Mouse (Mus musculus) embryo, embryonic 10.5 days (tissue): ENCODE measurements around the gene Fgf9.

Experiments used
- DNase-seq: peaks from one replicate; pipeline ENCODE4 v3.0.0-alpha.2; 2015; ENCODE audit warnings: low spot score

Fgf9 gene

DNA sequence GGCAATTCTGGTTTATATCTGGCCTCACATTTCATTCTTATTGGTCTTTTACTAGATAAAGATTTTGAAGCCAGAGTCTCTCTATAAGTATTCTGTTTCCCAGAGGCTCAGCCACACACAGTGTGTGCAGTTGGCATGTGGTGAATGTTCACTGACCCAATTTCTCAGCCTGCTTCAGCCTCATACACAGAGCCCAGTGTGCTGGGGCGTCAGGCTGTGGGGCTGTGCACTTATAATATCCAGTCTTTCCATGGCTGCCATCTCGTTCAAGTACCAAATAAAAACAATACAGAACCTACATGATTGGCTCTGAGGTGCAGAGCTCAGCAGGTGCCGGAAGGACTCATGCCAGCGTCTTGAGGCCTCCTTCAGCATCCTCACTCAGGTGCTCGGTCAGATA is 19.1 kb downstream of the Fgf9 start:
- no peak for DNase-seq

DNA sequence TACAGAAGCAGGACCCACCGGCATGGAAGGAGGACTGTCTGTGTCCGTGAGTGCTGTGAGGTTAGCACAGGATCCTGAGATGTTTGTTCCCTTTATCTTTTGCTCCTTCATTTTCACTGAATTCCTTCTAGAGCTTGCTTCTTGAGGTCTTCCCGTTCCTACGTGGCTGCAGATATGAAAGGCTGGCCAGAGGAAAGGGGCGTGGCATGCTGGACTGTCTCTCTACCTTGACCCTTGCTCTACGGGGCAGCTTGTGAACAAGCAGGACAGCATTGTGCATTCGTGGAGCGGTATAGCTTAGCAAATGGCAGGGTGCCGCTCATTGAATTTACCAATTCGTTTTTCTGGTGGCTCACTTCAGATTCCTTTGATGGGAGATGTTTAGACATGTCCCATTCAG is 21.0 kb downstream of the Fgf9 start:
- DNase-seq = no peak

DNA sequence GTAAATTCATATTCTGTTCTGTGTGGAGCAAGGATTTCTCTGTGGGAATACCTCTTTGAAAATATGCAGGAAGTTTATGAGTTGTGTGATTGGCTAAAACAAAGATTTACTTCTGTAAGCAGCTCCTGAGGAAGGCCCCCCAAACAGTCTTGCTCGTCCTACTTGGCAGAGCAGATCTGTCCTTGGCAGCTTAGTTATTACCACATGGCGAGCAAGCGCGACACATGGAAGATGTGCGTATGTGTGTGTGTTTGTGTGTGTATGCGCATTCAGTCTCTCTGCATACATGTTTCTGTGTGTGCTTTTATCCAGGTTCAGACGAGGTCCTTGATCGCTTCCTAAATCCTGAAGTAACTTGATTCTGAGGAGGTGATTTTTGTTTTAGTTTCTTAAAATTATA is 29.3 kb downstream of the Fgf9 start:
- no peak for DNase-seq

DNA sequence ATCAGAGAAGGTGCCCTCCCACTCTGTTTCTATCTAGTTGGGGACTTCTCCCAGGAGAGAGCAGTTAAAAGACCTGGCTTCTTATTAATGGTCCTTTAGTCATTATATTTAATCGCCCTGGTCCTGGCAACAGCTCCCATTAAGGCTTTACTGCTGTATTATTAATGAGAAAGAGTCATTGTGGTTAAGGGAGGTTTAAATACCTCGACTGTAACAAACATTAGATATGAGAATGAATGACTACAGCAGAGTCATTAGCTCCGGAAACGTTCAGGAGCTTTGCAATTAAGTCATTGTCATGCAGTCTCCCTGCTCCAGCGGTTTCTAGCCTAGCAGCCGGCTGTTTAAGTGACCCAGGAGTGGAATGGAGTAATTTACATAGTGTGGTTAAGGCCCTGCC is 31.0 kb downstream of the Fgf9 start:
- no peak for DNase-seq

DNA sequence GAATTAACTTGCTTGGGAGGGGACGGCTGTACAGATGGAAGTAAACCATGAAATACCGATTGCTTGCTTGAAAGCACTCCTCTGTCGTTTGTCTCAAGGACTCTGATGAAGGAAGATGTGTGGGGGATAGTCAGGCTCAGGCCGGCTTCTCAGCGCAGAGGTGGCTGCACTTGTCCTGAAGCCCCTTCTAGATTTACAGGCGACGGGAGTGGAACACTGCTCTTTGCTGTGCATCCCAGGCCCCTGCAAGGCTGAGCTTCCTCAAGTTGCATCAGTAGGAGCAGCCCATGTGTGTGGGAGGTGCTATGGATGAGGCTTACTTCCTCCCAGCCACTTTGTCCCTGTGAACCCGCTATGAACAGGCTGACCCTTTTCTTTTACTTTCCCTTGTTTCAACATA is 33.9 kb downstream of the Fgf9 start:
- no peak for DNase-seq

DNA sequence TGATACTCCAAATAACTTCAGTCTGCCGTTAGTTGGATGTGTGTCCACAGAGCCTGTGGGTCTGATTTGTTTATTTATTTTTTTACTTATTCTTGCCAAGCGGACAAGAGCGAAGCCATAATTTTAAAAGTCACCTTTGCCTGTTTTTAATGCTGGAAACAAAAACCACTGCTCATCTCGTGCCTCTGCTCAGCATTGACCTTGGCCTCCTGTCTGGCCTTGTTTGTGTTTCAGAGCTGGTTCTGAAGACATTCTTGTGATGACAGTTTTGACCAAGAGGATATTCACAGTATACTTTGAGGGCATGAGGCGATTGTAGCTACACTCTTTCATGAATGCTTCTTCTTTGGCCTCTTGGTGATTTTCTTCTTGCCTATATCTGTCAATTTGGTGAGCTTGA is 35.2 kb downstream of the Fgf9 start:
- DNase-seq = no peak

DNA sequence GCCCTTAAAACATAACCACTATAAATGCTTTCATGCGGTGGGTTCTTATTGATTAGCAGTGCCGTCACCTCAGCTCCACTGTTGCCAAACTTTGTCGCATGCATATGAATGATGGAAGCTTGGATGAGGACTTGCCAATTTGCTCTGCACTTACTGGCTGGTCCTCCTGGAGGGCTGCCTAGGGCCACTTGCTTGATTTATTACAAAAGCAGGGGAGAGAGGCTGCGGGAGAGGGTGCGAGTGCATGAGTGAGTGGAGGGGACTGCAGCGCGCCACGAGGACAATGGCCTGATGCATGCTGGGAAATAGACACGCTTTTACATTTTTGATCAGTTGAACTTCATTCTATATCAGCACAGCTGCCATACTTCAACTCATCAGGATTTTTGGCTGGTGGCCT is 39.3 kb downstream of the Fgf9 start:
- DNase-seq = no peak

DNA sequence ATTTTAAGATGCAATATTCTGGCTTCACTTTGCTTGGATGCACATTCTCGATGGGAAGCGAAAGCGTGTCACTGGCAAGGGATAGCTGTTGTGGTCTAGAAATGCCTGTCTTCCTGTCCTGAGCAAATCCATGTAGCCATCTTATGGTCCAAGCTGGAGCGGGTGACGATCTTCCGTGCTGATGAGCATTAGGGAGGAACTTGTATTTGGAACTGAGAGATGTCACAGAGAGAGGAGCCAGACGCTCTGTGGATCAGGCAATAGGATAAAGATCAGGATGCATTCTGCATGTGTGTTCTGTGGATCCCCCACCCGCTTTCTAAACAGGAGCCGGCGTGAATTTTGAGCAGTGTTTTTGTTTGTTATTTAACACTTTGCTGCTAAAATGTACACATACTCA is 41.2 kb downstream of the Fgf9 start:
- DNase-seq = no peak

DNA sequence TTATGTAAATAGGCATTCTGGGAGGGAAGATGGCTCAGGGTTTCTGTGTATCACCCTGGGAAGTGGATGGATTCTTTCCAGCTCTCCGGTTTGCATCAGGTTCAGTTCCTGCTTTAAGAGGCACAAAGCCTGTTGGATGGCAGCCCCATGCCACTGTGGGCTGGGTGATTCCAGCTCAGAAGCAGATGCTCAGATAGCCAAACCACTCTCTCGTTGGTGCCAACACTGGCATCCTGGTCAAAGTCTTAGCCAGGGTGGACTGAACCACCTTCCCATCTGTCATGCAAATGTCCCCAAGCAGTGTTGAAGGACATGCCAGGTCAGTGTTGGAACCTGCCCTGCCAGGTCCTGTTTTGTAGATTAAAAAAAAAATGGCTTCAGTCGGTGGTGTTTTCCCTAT is 42.0 kb downstream of the Fgf9 start:
- DNase-seq = no peak

DNA sequence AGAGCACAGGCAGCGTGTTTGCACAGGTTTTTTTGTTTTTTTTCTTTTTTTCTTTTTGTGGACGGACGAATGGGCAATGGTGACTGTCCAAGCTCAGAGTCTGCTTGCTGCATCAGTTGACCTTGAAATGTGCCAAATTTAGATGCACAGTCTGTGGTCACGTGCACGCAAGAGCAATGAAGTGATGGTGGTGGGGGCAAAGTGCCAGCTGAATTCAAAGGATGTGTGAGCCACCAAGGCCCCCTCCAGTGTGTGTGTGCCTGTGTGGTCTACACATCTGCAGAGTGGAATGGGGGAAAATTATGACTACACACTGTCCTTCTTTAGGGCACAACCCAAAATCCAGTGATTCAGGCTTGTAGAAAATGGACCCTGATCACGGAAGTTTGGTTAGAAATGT is 42.8 kb downstream of the Fgf9 start:
- DNase-seq = no peak

DNA sequence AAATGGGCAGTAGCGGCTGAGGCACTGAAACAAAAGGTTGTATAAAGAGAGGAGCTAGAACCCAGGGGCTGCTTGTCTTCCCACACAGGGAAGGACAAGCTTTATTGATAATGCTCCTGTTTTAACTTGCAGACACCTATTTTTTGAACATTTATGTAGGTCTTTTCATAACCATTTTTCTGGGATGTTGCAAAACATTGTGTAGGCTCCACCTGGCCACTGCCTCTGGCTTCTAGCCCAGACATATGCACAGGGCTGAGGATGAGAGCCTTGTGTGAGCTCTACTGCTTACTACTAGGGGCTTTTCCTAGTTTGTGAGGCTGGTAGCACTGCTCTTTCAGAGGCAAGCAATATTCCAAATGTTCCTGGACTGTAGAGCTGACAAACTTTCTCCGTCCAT is 43.8 kb downstream of the Fgf9 start:
- no peak for DNase-seq

DNA sequence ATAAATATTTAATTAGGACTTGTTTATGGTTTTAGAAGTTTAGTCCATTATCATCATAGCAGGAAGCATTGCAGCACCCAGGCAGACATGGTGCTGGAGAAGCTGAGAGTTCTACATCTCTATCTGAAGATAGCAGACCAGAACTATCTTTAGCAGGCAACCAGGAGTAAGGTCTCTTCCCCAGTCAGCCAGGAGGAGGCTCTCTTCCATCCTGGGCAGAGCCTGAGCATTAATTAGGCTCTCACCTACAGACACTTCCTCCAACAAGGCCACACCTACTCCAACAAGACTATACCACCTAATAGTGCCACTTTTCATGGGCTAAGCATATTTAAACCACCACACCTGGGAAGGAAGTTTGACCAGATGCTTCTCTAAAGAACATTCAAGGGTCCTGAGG is 54.3 kb downstream of the Fgf9 start:
- DNase-seq = no peak

DNA sequence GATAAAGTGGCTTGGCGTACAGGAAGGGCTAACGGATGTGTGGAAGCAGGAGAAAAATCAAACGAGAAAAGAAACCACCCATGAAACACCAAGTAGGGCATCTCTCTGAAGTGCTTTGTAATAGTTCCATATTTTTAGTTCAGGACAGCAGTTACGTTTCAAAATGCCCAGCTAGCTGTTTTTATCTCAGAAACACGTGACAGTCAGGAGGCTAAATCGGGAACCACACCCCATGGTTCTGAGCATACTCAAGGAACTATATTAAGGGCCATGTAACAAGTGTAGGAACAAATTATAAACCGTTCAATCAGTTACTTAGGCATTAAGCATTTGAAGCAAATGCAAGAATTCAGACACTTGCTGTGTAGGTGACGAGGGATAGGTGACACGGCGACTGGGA is 56.2 kb downstream of the Fgf9 start:
- DNase-seq = no peak

DNA sequence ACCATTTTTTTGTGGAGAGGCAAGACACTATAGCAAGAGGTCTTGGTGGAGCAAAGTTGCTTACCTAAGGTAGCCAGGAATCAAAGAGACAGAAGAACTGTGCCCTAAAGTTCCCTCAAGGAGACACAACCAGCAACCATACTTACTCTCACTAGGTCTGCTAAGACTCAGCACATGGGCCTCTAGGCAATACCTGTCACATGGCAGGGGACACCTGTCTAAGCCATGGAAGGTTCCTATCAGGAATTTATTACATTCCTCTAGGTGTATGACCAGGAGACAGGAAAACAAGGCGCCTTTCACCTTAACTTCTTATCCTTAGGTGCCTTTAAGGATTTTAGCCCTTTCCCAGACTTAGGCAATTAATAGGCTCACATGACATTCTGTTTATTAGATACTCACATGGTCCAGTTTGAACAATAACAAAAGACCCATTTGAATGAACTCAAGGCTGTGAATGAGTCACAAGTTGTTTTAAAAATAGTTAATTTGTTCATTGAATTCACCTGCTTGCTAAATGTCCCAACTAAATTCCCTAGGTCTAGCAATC is 69.2 kb downstream of the Fgf9 start:
- DNase-seq = no peak

DNA sequence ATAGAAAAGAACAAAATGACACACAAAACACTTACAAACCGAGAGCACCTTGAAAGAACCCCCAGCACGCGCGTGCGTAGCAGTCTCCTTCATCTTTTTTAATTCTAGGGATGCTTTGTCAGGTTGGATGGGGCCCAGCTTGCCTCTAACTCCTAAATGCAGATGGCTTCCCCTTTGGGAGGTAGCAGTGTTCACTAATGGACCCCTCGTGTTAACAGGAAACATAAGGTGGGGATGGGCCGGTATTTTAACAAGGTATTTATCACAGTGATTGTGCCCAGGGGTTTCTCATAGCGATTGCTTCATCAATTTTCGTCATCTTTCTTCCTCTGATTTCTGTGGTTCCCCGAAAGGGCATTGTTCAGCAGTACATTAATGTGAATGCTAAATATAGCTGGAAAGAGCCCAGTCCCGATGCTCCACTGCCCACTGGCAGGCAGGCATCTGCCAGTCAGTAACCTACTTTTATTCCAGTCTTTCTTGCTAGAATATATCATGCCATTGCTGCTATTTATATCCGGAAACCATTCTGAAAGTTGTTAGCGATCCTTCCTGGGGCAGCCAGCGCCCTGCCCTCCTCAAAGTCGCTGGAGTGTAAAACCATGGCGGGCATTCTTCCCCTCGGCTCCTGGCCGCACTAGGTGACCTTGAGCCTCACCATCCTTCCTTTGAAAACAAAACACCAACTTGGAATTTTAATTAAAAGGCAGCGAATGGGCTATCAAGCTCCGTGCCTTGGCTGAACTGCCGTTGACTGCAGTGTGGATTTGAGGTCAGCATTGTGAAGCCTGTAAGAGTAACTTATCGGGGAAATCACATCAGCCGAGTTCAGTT is 79.5 kb downstream of the Fgf9 start:
- DNase-seq = peak; percentile 4

DNA sequence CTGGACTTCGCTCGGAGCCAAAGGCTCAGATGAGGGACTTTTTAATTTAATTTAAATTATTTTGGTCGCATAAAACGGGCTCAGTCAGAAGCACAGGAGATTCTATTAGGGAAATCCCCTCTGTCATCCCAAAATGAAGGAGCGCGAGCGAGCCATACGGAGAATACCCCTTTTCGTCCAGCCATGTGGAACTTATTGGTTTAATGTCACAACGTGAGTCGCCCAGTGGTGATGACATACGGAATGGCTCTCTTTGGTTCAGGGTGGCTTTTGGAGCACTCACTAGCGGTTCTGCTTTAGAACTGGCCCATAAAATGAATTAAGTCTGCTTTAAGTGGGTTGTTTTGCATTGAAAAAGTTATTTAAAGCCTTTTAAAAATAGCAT is 80.1 kb downstream of the Fgf9 start:
- DNase-seq = peak; percentile 4

DNA sequence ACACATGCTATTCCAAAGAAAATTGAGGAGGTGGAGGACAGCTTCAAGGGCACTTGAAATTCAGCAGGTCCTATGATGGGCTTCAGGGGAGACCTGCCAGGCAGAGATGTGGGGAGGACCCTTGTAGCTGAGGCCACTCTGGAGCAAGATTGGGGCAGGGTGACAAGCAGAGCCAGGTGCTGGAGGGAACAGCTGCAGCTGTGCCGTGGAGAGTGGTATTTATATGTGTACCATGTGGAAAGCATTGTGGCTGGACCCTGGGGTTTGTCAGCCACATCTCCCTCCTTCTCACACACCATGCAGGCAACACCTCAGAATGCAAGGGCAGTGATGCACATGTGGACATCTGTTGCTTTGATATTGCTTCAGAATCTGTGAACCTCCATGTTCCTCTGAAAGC is 81.8 kb downstream of the Fgf9 start:
- DNase-seq = no peak

DNA sequence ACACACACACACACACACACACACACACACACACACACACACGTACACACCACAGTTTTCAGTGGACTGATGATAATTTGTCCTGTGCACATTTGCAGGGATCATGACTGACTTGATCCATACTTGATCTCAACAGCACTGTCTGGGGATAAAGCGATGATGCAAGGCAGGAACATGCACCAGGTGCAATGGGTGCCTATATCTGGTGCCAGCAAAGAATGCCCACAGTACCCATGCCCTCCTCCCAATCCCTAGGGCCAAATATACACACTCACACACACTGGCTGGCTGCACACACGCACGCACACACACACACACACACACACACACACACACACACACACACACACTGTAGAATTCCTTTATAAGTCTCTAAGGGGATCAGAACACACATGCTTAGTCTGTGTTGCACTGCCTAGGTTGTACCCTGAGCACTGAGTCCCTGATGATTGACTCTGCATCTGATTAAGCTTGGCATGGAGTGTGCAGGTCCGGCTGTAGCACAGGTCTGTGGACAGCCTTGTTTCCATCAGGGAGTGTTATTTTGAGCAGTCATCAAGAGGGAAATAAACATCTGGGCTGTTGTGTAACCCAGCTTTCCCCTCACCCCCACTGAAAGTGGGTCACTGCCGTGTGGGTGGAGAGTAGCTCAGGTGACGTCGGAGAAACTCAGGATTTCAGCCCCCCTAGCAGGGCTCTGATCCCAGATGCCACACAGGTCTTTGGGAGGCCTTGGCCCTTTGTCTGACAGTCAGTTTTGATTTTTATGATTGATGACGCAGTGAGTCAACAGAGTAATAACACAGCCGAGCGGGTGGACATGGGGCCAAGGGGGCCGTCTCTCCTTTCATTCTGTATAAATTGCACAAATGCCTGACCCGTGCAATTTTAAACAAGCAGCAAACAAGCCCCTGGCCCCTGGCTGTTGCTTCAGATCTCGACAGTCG is 83.4 kb downstream of the Fgf9 start:
- peak; percentile 19 for DNase-seq

DNA sequence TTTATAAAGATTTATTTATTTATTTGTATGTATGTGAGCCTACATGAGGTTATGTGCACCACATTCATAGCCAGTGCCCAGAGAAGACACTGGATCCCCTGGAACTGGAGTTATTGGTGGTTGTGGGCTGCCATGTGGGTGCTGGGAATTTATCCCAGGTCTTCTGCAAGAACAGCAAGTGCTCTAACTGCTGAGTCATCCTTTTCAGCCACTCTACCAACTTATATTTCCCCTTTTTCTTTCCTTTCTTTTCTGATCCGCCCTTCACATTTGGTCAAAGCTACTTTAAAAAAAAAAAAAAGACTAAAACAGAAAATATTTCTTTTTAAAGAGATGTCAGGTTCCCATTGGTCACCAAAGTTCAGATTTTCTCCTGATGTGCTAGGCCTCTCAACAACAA is 90.3 kb downstream of the Fgf9 start:
- DNase-seq = no peak
